Mouse (Mus musculus) midbrain, embryonic 16.5 days (tissue): ENCODE data around the gene Dctpp1. TPM values are rescaled to one million over a fixed set of nuclear protein-coding genes. Genes with fewer than 3 reads are reported as not detected.
A peak's percentile ranks its signal among the peaks of the same experiment; 100 is the strongest.

Experiments used
- ATAC-seq: fragments of 200-750 bp; cut with Nextera tagmentation; 2 replicates; pipeline ENCODE4 v1.8.0; 2017; ENCODE audit warnings: moderate TSS enrichment
- H3K27ac ChIP-seq: fragments of 300-500 bp; sonication (generic); 2 replicates; pipeline ENCODE4 v1.5.1; 2014; ENCODE audit warnings: mild to moderate bottlenecking, low read length, mixed read lengths
- H3K27me3 ChIP-seq: fragments of 300-500 bp; sonication (generic); 2 replicates; pipeline ENCODE4 v1.6.1; 2014; ENCODE audit warnings: low read depth, low read length, mixed read lengths; ENCODE audit not compliant: control insufficient read depth, insufficient read depth
- H3K36me3 ChIP-seq: fragments of 300-500 bp; sonication (generic); 2 replicates; pipeline ENCODE4 v1.6.1; 2014; ENCODE audit warnings: mild to moderate bottlenecking, low read length, moderate library complexity, mixed read lengths; ENCODE audit not compliant: control insufficient read depth, insufficient read depth
- H3K4me1 ChIP-seq: fragments of 300-500 bp; sonication (generic); 2 replicates; pipeline ENCODE4 v1.6.1; 2014; ENCODE audit warnings: mild to moderate bottlenecking, low read length, mixed read lengths; ENCODE audit not compliant: control insufficient read depth, insufficient read depth
- H3K4me2 ChIP-seq: fragments of 300-500 bp; sonication (generic); 2 replicates; pipeline ENCODE4 v1.6.1; 2014; ENCODE audit warnings: mild to moderate bottlenecking, low read length, mixed read lengths
- H3K4me3 ChIP-seq: fragments of 300-500 bp; sonication (generic); 2 replicates; pipeline ENCODE4 v1.5.1; 2014; ENCODE audit warnings: low read depth, mild to moderate bottlenecking, low read length, moderate library complexity, mixed read lengths
- H3K9ac ChIP-seq: fragments of 300-500 bp; sonication (generic); 2 replicates; pipeline ENCODE4 v1.6.1; 2014; ENCODE audit warnings: low read depth, low read length, mixed read lengths
- H3K9me3 ChIP-seq: fragments of 300-500 bp; sonication (generic); replicated peaks from 2 replicates; pipeline ENCODE4 v1.6.1; 2014; ENCODE audit warnings: mild to moderate bottlenecking, low read length, mixed read lengths; ENCODE audit not compliant: control insufficient read depth, poor library complexity, severe bottlenecking
- WGBS: fragments of 180-500 bp; shearing (Covaris S2); extraction: QIAGEN DNeasy Blood & Tissue Kit; methylation state at CpG from one replicate; pipeline ENCODE4 v1.1.7; 2014; 5-methylcytosine and 5-hydroxymethylcytosine counted together
- polyA plus RNA-seq: library from polyadenylated mRNA; unstranded; fragments of >200 nt; fragmentation: Nextera tagmentation; extraction: Ambion mirVana; gene quantifications from 2 replicates; pipeline ENCODE4 v1.2.1, GENCODE M21; 2015

The Dctpp1 gene
- polyA plus RNA-seq, 1 experiment from 2014 or later, result 120 TPM

- Histone ChIP-seq H3K27me3 (no peaks in the 10 kb centered on the region), H3K27ac (peak overlapping the region; percentile 31; the same call in 1 of the 2 replicates), H3K9ac (no peak overlapping the region), H3K4me2 (no peak overlapping the region), H3K4me1 (peaks cover 27% of the 10 kb centered on the region), H3K9me3 (no peaks in the 10 kb centered on the region), H3K36me3 (no peaks in the 10 kb centered on the region), H3K4me3 (no peak overlapping the region)
- 67% methylated on average over 4 of the region's 4 CpGs for WGBS
- ATAC-seq, result no peak
These were observed 31.8 kb downstream of the Dctpp1 start for GRCm38 (mm10) chr7:127228615-127229303.

GRCm38 (mm10) chr7:127225147-127225995 lies 35.1 kb downstream of the Dctpp1 start:
- H3K9me3 ChIP-seq, result no peaks in the 10 kb centered on the region
- ATAC-seq, result no peak
- peaks cover 10% of the 10 kb centered on the region for H3K4me1 ChIP-seq
- no peaks in the 10 kb centered on the region for H3K36me3 ChIP-seq
- WGBS, result 92% methylated on average over 11 of the region's 11 CpGs
- H3K4me3 ChIP-seq, result no peak overlapping the region
- no peaks in the 10 kb centered on the region for H3K27me3 ChIP-seq
- no peak overlapping the region for H3K27ac ChIP-seq
- no peak overlapping the region for H3K4me2 ChIP-seq
- no peak overlapping the region for H3K9ac ChIP-seq

GRCm38 (mm10) chr7:127224616-127225015 lies 35.9 kb downstream of the Dctpp1 start:
- Histone ChIP-seq H3K4me1 (peaks cover 2% of the 10 kb centered on the region; the same call in 1 of the 2 replicates), H3K4me2 (no peak overlapping the region), H3K9ac (no peak overlapping the region), H3K36me3 (no peaks in the 10 kb centered on the region), H3K27me3 (no peaks in the 10 kb centered on the region), H3K27ac (no peak overlapping the region), H3K9me3 (no peaks in the 10 kb centered on the region), H3K4me3 (no peak overlapping the region)
- no peak for ATAC-seq
- 91% methylated on average over 6 of the region's 6 CpGs for WGBS

GRCm38 (mm10) chr7:127223515-127224478 lies 36.7 kb downstream of the Dctpp1 start:
- Histone ChIP-seq H3K9me3 (no peaks in the 10 kb centered on the region), H3K4me2 (no peak overlapping the region), H3K27ac (no peak overlapping the region), H3K4me1 (no peaks in the 10 kb centered on the region), H3K27me3 (no peaks in the 10 kb centered on the region), H3K36me3 (no peaks in the 10 kb centered on the region), H3K9ac (no peak overlapping the region), H3K4me3 (no peak overlapping the region)
- ATAC-seq, result no peak
- 90% methylated on average over 6 of the region's 6 CpGs for WGBS

GRCm38 (mm10) chr7:127223106-127223505 lies 37.4 kb downstream of the Dctpp1 start:
- Histone ChIP-seq H3K4me2 (no peak overlapping the region), H3K36me3 (no peaks in the 10 kb centered on the region), H3K27ac (no peak overlapping the region), H3K4me3 (no peak overlapping the region), H3K9ac (no peak overlapping the region), H3K9me3 (no peaks in the 10 kb centered on the region), H3K27me3 (no peaks in the 10 kb centered on the region), H3K4me1 (no peaks in the 10 kb centered on the region)
- ATAC-seq, result no peak
- 97% methylated on average over 3 of the region's 3 CpGs for WGBS

GRCm38 (mm10) chr7:127220440-127220839 lies 40.1 kb downstream of the Dctpp1 start:
- Histone ChIP-seq H3K36me3 (no peaks in the 10 kb centered on the region), H3K4me1 (no peaks in the 10 kb centered on the region), H3K27me3 (no peaks in the 10 kb centered on the region)

GRCm38 (mm10) chr7:127218670-127219069 lies 41.8 kb downstream of the Dctpp1 start:
- H3K27ac ChIP-seq, result no peak overlapping the region
- no peaks in the 10 kb centered on the region for H3K27me3 ChIP-seq
- no peak overlapping the region for H3K4me2 ChIP-seq
- WGBS, result 97% methylated on average over 4 of the region's 4 CpGs
- no peak for ATAC-seq
- no peak overlapping the region for H3K4me3 ChIP-seq
- no peaks in the 10 kb centered on the region for H3K36me3 ChIP-seq
- no peak overlapping the region for H3K9ac ChIP-seq
- H3K4me1 ChIP-seq, result no peaks in the 10 kb centered on the region
- H3K9me3 ChIP-seq, result no peaks in the 10 kb centered on the region

More at GRCm38 (mm10) chr7:127220440-127220839, 40.1 kb downstream of the Dctpp1 start:
- H3K9me3 ChIP-seq, result no peaks in the 10 kb centered on the region
- H3K27ac ChIP-seq, result no peak overlapping the region
- no peak overlapping the region for H3K4me3 ChIP-seq
- no peak overlapping the region for H3K4me2 ChIP-seq
- WGBS, result 86% methylated on average over 6 of the region's 6 CpGs
- ATAC-seq, result no peak
- no peak overlapping the region for H3K9ac ChIP-seq

- Histone ChIP-seq H3K9ac (no peak overlapping the region), H3K36me3 (no peaks in the 10 kb centered on the region), H3K27ac (no peak overlapping the region), H3K4me3 (no peak overlapping the region), H3K4me2 (no peak overlapping the region), H3K27me3 (no peaks in the 10 kb centered on the region), H3K4me1 (no peaks in the 10 kb centered on the region), H3K9me3 (no peaks in the 10 kb centered on the region)
- no peak for ATAC-seq
- WGBS, result 80% methylated on average over 10 of the region's 10 CpGs
These were observed 42.4 kb downstream of the Dctpp1 start for GRCm38 (mm10) chr7:127217901-127218642.
